Mouse (Mus musculus) kidney, postnatal 0 days (tissue): Measurements from ENCODE around the gene Dach1. TPM values are rescaled to one million over a fixed set of nuclear protein-coding genes. Genes with fewer than 3 reads are reported as not detected.

ENCODE experiments used
- ATAC-seq: fragments of 200-750 bp; cut with Nextera tagmentation; replicated peaks from 2 replicates; pipeline ENCODE4 v1.8.0; 2017; ENCODE audit warnings: low read depth, moderate number of reproducible peaks, moderate TSS enrichment, moderate library complexity; ENCODE audit not compliant: low FRiP score
- DNase-seq: peaks from one replicate; pipeline ENCODE4 v3.0.0-alpha.2; 2016; ENCODE audit warnings: low spot score
- H3K27ac ChIP-seq: fragments of 300-500 bp; sonication (generic); 2 replicates; pipeline ENCODE4 v1.5.1; 2014; ENCODE audit warnings: mild to moderate bottlenecking
- H3K27me3 ChIP-seq: fragments of 300-500 bp; sonication (generic); 2 replicates; pipeline ENCODE4 v1.6.1; 2014; ENCODE audit warnings: low read length, mixed read lengths; ENCODE audit not compliant: insufficient read depth
- H3K36me3 ChIP-seq: fragments of 300-500 bp; sonication (generic); 2 replicates; pipeline ENCODE4 v1.6.1; 2014; ENCODE audit warnings: low read length, mixed read lengths; ENCODE audit not compliant: insufficient read depth
- H3K4me1 ChIP-seq: fragments of 300-500 bp; sonication (generic); replicated peaks from 2 replicates; pipeline ENCODE4 v1.6.1; 2014; ENCODE audit warnings: antibody characterized with exemption, low read length, mixed read lengths; ENCODE audit not compliant: insufficient read depth
- H3K4me2 ChIP-seq: fragments of 300-500 bp; sonication (generic); 2 replicates; pipeline ENCODE4 v1.6.1; 2014; ENCODE audit warnings: mild to moderate bottlenecking, low read length, moderate library complexity, mixed read lengths
- H3K4me3 ChIP-seq: fragments of 300-500 bp; sonication (generic); replicated peaks from 2 replicates; pipeline ENCODE4 v1.5.1; 2014; ENCODE audit warnings: low read depth, low read length
- H3K9ac ChIP-seq: fragments of 300-500 bp; sonication (generic); 2 replicates; pipeline ENCODE4 v1.6.1; 2014; ENCODE audit warnings: low read depth, low read length
- H3K9me3 ChIP-seq: fragments of 300-500 bp; sonication (generic); replicated peaks from 2 replicates; pipeline ENCODE4 v1.6.1; 2016; ENCODE audit warnings: low read length, inconsistent platforms, mixed read lengths
- CTCF ChIP-seq: IDR thresholded peaks from 2 replicates; pipeline ENCODE4 v1.5.1; 2016; ENCODE audit warnings: antibody characterized with exemption, low read depth, mild to moderate bottlenecking, moderate library complexity
- WGBS: fragments of 180-500 bp; shearing (Covaris S2); extraction: QIAGEN DNeasy Blood & Tissue Kit; methylation state at CpG from one replicate; pipeline ENCODE4 v1.1.7; 2014; 5-methylcytosine and 5-hydroxymethylcytosine counted together
- polyA plus RNA-seq: library from polyadenylated mRNA; unstranded; fragments of >200 nt; fragmentation: Nextera tagmentation; extraction: Ambion mirVana; gene quantifications from 2 replicates; pipeline ENCODE4 v1.2.1, GENCODE M21; 2015

The Dach1 gene
- polyA plus RNA-seq, 1 experiment from 2014 or later = 18.4 TPM

DNA sequence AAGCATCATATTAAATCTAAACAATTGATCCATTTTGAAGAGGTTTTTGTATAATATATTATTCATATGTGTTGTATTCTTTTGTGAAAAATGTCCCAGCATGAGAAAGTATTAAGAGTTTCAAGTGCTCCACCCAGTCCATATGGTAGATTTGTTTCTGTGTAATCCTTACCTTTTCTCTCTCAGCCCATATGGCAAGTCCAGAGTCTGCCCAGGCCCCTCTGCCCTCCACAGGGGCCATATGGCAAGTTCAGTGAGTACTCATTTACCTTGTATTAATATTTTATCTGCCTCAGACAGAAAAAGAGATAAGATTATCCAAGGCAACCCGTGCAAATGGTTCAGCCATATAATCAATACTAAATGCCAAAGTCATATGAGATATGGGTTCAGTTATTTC, 314.2 kb downstream of the Dach1 start:
- WGBS = 82% methylated on average over 1 of the region's 1 CpGs

DNA sequence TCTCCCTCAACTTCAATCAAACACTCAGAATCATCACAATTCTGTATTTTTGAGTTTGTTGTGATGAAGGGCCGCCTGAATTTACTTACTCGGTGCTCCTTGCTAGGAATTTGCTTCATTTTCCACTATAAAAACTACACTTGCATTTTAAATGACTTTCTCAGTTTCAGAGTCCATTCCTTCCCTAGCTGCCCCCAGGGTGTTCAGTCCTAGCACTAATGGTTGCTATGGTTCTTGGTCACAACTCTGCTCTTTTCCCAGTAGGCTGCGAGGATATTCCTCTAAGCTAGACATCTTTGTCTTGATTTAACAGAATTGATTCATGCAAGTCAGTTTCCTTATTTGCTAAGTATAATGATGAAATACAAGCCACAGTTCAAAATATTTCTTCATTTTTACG, 319.1 kb downstream of the Dach1 start:
- Histone ChIP-seq H3K27me3 (no peaks in the 10 kb centered on the region), H3K4me1 (no peaks in the 10 kb centered on the region), H3K27ac (peak overlapping the region; percentile 25; the same call in 1 of the 2 replicates), H3K4me2 (no peak overlapping the region), H3K36me3 (no peaks in the 10 kb centered on the region), H3K4me3 (no peak overlapping the region), H3K9ac (no peak overlapping the region), H3K9me3 (no peaks in the 10 kb centered on the region)
- no peak for ATAC-seq
- no peak for DNase-seq
- WGBS = 71% methylated on average over 4 of the region's 4 CpGs
- no peak for TF ChIP-seq CTCF

More for the DNA sequence above, 314.2 kb downstream of the Dach1 start:
- DNase-seq (no peak), ATAC-seq (no peak)
- Histone ChIP-seq H3K4me2 (no peak overlapping the region), H3K27me3 (no peaks in the 10 kb centered on the region), H3K36me3 (no peaks in the 10 kb centered on the region), H3K9ac (no peak overlapping the region), H3K4me1 (no peaks in the 10 kb centered on the region), H3K4me3 (no peak overlapping the region), H3K27ac (no peak overlapping the region), H3K9me3 (no peaks in the 10 kb centered on the region)
- no peak for TF ChIP-seq CTCF

DNA sequence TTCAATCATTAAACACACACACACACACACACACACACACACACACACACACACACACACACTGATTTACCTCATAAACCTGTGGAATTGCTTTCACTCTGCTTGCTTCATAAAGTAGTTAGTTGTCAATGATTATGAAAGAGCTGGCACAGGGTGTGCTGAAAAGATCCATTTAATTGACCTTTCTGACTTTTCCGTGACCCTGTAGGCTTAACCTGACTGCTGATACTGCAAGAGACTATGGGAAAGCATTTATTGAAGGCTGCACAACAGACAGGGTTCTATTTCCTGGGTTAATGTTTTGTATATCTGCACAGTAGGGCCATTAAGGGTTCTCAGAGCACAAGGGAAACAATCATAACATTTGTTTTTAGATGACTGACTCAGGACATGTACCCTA, 321.9 kb downstream of the Dach1 start:
- Histone ChIP-seq H3K4me1 (no peaks in the 10 kb centered on the region), H3K9ac (no peak overlapping the region), H3K36me3 (no peaks in the 10 kb centered on the region), H3K9me3 (no peaks in the 10 kb centered on the region), H3K4me2 (no peak overlapping the region), H3K27ac (0 out of 2 replicates have a peak overlapping the region, but pooled peaks have one; percentile 47), H3K4me3 (no peak overlapping the region), H3K27me3 (no peaks in the 10 kb centered on the region)
- ATAC-seq (peak; percentile 72), DNase-seq (peak; percentile 36)
- 63% methylated on average over 1 of the region's 1 CpGs for WGBS
- TF ChIP-seq CTCF = no peak

DNA sequence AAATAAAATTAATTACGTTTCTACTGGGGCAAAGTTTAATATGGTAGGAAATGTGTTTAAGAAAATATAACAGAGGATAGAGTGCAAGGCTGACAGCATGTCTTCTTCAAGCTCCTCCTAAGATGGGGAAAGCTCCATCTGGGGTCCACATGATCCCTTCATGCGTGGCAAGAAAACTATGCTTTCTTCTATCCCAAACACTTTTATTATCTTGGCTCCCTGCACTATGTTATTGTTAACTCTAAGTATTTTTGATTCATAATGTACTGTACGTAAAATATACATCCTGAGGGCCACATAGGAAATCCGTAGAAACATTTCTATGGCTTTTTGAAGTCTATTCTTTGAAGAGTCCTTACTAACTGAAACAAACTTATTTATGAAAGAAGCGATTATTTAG, 330.3 kb downstream of the Dach1 start:
- H3K4me1 ChIP-seq = no peaks in the 10 kb centered on the region
- no peaks in the 10 kb centered on the region for H3K27me3 ChIP-seq
- WGBS = 83% methylated on average over 5 of the region's 5 CpGs
- ATAC-seq (no peak), DNase-seq (no peak)
- H3K4me2 ChIP-seq = no peak overlapping the region
- no peaks in the 10 kb centered on the region for H3K36me3 ChIP-seq
- H3K4me3 ChIP-seq = no peak overlapping the region
- no peak overlapping the region for H3K9ac ChIP-seq
- no peak for TF ChIP-seq CTCF
- H3K27ac ChIP-seq = no peak overlapping the region
- H3K9me3 ChIP-seq = no peaks in the 10 kb centered on the region

- WGBS = 84% methylated on average over 3 of the region's 3 CpGs
- ATAC-seq = no peak
- Histone ChIP-seq H3K36me3 (no peaks in the 10 kb centered on the region), H3K27ac (no peak overlapping the region), H3K9ac (no peak overlapping the region), H3K27me3 (no peaks in the 10 kb centered on the region), H3K4me2 (no peak overlapping the region), H3K4me3 (no peak overlapping the region), H3K4me1 (no peaks in the 10 kb centered on the region), H3K9me3 (no peaks in the 10 kb centered on the region)
- DNase-seq = no peak
- peak; percentile 53 for TF ChIP-seq CTCF
Observed at GRCm38 (mm10) chr14:97829865-97830264, 339.7 kb downstream of the Dach1 start.

DNA sequence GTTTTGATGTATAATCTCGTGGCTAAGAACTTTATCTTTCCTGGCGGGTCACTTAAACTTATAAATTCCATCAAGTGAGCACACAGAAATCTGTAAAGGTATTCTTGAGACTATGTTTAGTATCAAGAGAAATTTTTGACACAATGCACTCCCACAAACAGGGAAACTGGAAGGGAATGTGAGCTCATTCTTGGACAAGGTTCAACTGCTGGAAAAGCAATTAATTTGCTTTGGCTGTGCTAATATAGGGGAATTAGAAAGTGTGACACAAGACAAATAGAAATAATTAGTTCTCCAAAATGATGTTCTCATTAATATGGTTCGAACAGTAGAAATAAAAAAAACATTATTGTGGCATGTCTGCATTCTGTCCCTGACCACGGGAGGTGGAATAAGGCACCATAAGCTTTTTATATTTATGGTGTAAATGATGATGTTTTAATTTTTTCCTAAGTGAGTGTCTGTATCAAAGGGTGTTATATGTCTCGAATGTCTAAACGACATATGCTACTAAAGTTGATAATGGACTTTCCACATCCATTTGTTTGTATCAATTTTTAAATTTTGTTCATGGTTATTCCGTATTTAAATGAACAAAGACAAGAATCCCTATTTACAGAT, 354.9 kb downstream of the Dach1 start:
- no peak for TF ChIP-seq CTCF
- no peak overlapping the region for H3K4me3 ChIP-seq
- H3K4me2 ChIP-seq = no peak overlapping the region
- H3K9me3 ChIP-seq = no peaks in the 10 kb centered on the region
- ATAC-seq (no peak), DNase-seq (peak; percentile 26)
- H3K27me3 ChIP-seq = no peaks in the 10 kb centered on the region
- H3K4me1 ChIP-seq = no peaks in the 10 kb centered on the region
- WGBS = 62% methylated on average over 7 of the region's 7 CpGs
- no peak overlapping the region for H3K27ac ChIP-seq
- H3K9ac ChIP-seq = no peak overlapping the region
- no peaks in the 10 kb centered on the region for H3K36me3 ChIP-seq

GRCm38 (mm10) chr14:97813557-97813956, 356.0 kb downstream of the Dach1 start:
- no peak overlapping the region for H3K4me3 ChIP-seq
- no peak overlapping the region for H3K27ac ChIP-seq
- WGBS = 75% methylated on average over 11 of the region's 11 CpGs
- ATAC-seq = no peak
- H3K9ac ChIP-seq = no peak overlapping the region
- TF ChIP-seq CTCF = no peak
- H3K36me3 ChIP-seq = no peaks in the 10 kb centered on the region
- H3K27me3 ChIP-seq = no peaks in the 10 kb centered on the region
- no peak overlapping the region for H3K4me2 ChIP-seq
- H3K4me1 ChIP-seq = no peaks in the 10 kb centered on the region
- H3K9me3 ChIP-seq = no peaks in the 10 kb centered on the region
- DNase-seq = peak; percentile 5
